Comparison of ENCODE assay signal across 9 mouse cellular contexts in genomic region chr12:75736296-75736695, GRCm38 (mm10). TPM values are rescaled to one million over a fixed set of nuclear protein-coding genes. Genes with fewer than 3 reads are reported as not detected.
DNase-seq lines count a peak whose midpoint lies in the region; ATAC-seq and TF ChIP-seq lines count a peak whose summit lies in the region.
"Had no signal": no experiment of that assay in that cellular context is flagged by ENCODE, and none has a peak within 500 bp of the region (broad histone marks: within the 10 kb centered on the region; RNA-seq: fewer than 3 reads in every experiment).

No protein-coding gene starts in this region.

- no peak overlapping the region for H3K9ac ChIP-seq in hindbrain, embryonic 14.5 days
- no peak overlapping the region for H3K9ac ChIP-seq in hindbrain, embryonic 16.5 days (ENCODE audit: low read depth, low read length)

- no peaks in the 10 kb centered on the region for H3K36me3 ChIP-seq in hindbrain, embryonic 14.5 days (replicated peaks; ENCODE audit: control insufficient read depth, insufficient read depth)
- no peaks in the 10 kb centered on the region for H3K36me3 ChIP-seq in hindbrain, embryonic 16.5 days (ENCODE audit: control insufficient read depth, insufficient read depth, low read length)
- H3K36me3 ChIP-seq in myocyte (ENCODE audit: control insufficient read depth, insufficient read depth): no peaks in the 10 kb centered on the region

- no peak for ATAC-seq in hindbrain, embryonic 14.5 days (ENCODE audit: low FRiP score)
- ATAC-seq in hindbrain, embryonic 16.5 days: no peak

- H3K79me2 ChIP-seq in myocyte (ENCODE audit: control insufficient read depth, insufficient read depth): peaks cover 38% of the 10 kb centered on the region

- TF ChIP-seq POLR2A in myocyte (IDR thresholded peaks at IDR 0.05; ENCODE audit: insufficient read length, low read depth): no peak

- WGBS in hindbrain, embryonic 14.5 days: 84% methylated on average over 4 of the region's 4 CpGs
- WGBS in hindbrain, embryonic 16.5 days: 73% methylated on average over 4 of the region's 4 CpGs

- no peak overlapping the region for H3ac ChIP-seq in myocyte (ENCODE audit: control insufficient read depth, insufficient read length)

- H3K27ac ChIP-seq in hindbrain, embryonic 14.5 days: no peak overlapping the region
- H3K27ac ChIP-seq in hindbrain, embryonic 16.5 days (ENCODE audit: low read depth, low read length): no peak overlapping the region

- H3K27me3 ChIP-seq in hindbrain, embryonic 14.5 days (ENCODE audit: control insufficient read depth, insufficient read depth, low read length): peaks cover 12% of the 10 kb centered on the region; the same call in 1 of the 2 replicates
- H3K27me3 ChIP-seq in hindbrain, embryonic 16.5 days (replicated peaks; ENCODE audit: control insufficient read depth, insufficient read depth, low read length): no peaks in the 10 kb centered on the region
- H3K27me3 ChIP-seq in myocyte (ENCODE audit: control insufficient read depth, insufficient read depth, insufficient read length): no peaks in the 10 kb centered on the region
- H3K27me3 ChIP-seq: megakaryocyte, embryonic 14.5 days had no signal

- H3K4me2 ChIP-seq in hindbrain, embryonic 14.5 days (replicated peaks): peak overlapping the region; percentile 89
- H3K4me2 ChIP-seq in hindbrain, embryonic 16.5 days (ENCODE audit: low read length): no peak overlapping the region; the same call in 1 of the 2 replicates
- peak overlapping the region; percentile 97 for H3K4me2 ChIP-seq in myocyte (ENCODE audit: low read depth)

- H3K9me3 ChIP-seq in hindbrain, embryonic 14.5 days (ENCODE audit: control insufficient read depth, low read length): no peaks in the 10 kb centered on the region
- no peaks in the 10 kb centered on the region for H3K9me3 ChIP-seq in hindbrain, embryonic 16.5 days (ENCODE audit: control insufficient read depth, low read length)
- H3K9me3 ChIP-seq: megakaryocyte, embryonic 14.5 days had no signal

- peaks cover 23% of the 10 kb centered on the region for H3K4me1 ChIP-seq in hindbrain, embryonic 14.5 days (replicated peaks; ENCODE audit: control insufficient read depth, insufficient read depth, low read length)
- peaks cover 12% of the 10 kb centered on the region for H3K4me1 ChIP-seq in hindbrain, embryonic 16.5 days (ENCODE audit: control insufficient read depth, insufficient read depth, low read depth, low read length)

- DNase-seq in cerebellum, postnatal 10 days: peak; percentile 38 to 47
- no peak for DNase-seq in cerebellum, adult 8-10 months
- no peak for DNase-seq in hindbrain, embryonic 14.5 days (ENCODE audit: low spot score)
- DNase-seq in right cerebral cortex, postnatal 10 days (ENCODE audit: low spot score in 2 of 2): peak; percentile 33 to 51
- no peak for DNase-seq in right cerebral cortex, postnatal 25 days
- DNase-seq in layer of hippocampus, postnatal 10 days (ENCODE audit: low spot score in 2 of 2): no peak

- H3K4me3 ChIP-seq in hindbrain, embryonic 14.5 days (replicated peaks; ENCODE audit: low read length): peak overlapping the region; percentile 87; the same call in 1 of the 2 replicates
- no peak overlapping the region for H3K4me3 ChIP-seq in hindbrain, embryonic 16.5 days (ENCODE audit: low read length)
- H3K4me3 ChIP-seq in myocyte: peak overlapping the region; percentile 55

TF ChIP-seq in myocyte, 11 proteins besides CTCF, POLR2A, EP300 and RAD21:
- TF ChIP-seq USF1 (IDR thresholded peaks at IDR 0.05; ENCODE audit: low read depth): no peak
- no peak for TF ChIP-seq REST (IDR thresholded peaks at IDR 0.05; ENCODE audit: insufficient read depth, insufficient read length)
- no peak for TF ChIP-seq CEBPB (IDR thresholded peaks at IDR 0.05; ENCODE audit: insufficient read depth, poor library complexity, severe bottlenecking)
- TF ChIP-seq TCF3 (IDR thresholded peaks at IDR 0.05; ENCODE audit: insufficient read length, low read depth): no peak
- no peak for TF ChIP-seq TCF12 (IDR thresholded peaks at IDR 0.05; ENCODE audit: insufficient read depth, poor library complexity, severe bottlenecking)
- no peak for TF ChIP-seq SRF (IDR thresholded peaks at IDR 0.05; ENCODE audit: control insufficient read depth, insufficient read length, low read depth)
- no peak for TF ChIP-seq MAX (IDR thresholded peaks at IDR 0.05; ENCODE audit: low read depth)
- TF ChIP-seq POLR2AphosphoS2 (IDR thresholded peaks at IDR 0.05; ENCODE audit: insufficient read length, low read depth): no peak
- no peak for TF ChIP-seq E2F4 (IDR thresholded peaks at IDR 0.05; ENCODE audit: insufficient read depth)
- TF ChIP-seq MYOD1 (IDR thresholded peaks at IDR 0.05; ENCODE audit: control insufficient read depth in 1 of 3, insufficient read length in 2 of 3, low read depth in 2 of 3): no peak
- no peak for TF ChIP-seq MYOG (IDR thresholded peaks at IDR 0.05; ENCODE audit: control insufficient read depth in 1 of 3, insufficient read depth in 1 of 3, insufficient read length in 2 of 3, low read depth in 2 of 3)
TF ChIP-seq in myocyte: peak in this region for 0.

RNA-seq across cellular contexts. Expression of gene Sgpp1, which starts 0.8 kb away (rescaled TPM):
- polyA plus RNA-seq in hindbrain, embryonic 14.5 days (2014; fragmentation: Nextera tagmentation; extraction: Ambion mirVana): 16.6 and 21.0 TPM in 2 replicates
- polyA plus RNA-seq in hindbrain, embryonic 16.5 days (2015; fragmentation: Nextera tagmentation; extraction: Ambion mirVana): 12.2 and 12.4 TPM in 2 replicates
- 4.9 TPM for polyA plus RNA-seq in myocyte (2012; fragmentation: generic; extraction: Trizol)
- 10 to 100 TPM; 28.5 to 29.6 TPM for total RNA-seq in layer of hippocampus, postnatal 10 days (2021)

Comparison
In these comparisons a context has a peak if more than half of its experiments do, and no peak if none do; other contexts are left out.
1. DNase-seq: peak in cerebellum, postnatal 10 days (2 of 2) and right cerebral cortex, postnatal 10 days (2 of 2); none in cerebellum, adult 8-10 months (single experiment), hindbrain, embryonic 14.5 days (single experiment), right cerebral cortex, postnatal 25 days (single experiment) and layer of hippocampus, postnatal 10 days (0 of 2).